Mouse (Mus musculus) adrenal gland, postnatal 14 days (tissue): ENCODE data around the gene Foxp1. TPM values are rescaled to one million over a fixed set of nuclear protein-coding genes. Genes with fewer than 3 reads are reported as not detected.
A peak's percentile ranks its signal among the peaks of the same experiment; 100 is the strongest.

ENCODE experiments used
- DNase-seq: peaks from one replicate; pipeline ENCODE4 v3.0.0; 2021; ENCODE audit warnings: mixed read lengths
- total RNA-seq: library from RNA; stranded (reverse); gene quantifications from 2 replicates; pipeline ENCODE4 v1.2.3, GENCODE M21; 2021

Foxp1 gene
- total RNA-seq, 1 experiment from 2014 or later, result 46.4 TPM

GRCm38 (mm10) chr6:99359036-99359698 lies 163.4 kb downstream of the Foxp1 start:
- peak; percentile 33 for DNase-seq

GRCm38 (mm10) chr6:99357931-99358330 lies 164.6 kb downstream of the Foxp1 start:
- no peak for DNase-seq

- no peak for DNase-seq
These were observed 168.2 kb downstream of the Foxp1 start for GRCm38 (mm10) chr6:99354338-99354737.

- DNase-seq, result no peak
These were observed 169.1 kb downstream of the Foxp1 start for GRCm38 (mm10) chr6:99353441-99353840.

- no peak for DNase-seq
These were observed 172.0 kb downstream of the Foxp1 start for GRCm38 (mm10) chr6:99350566-99350965.

GRCm38 (mm10) chr6:99350156-99350555 lies 172.4 kb downstream of the Foxp1 start:
- no peak for DNase-seq

GRCm38 (mm10) chr6:99347836-99348235 lies 174.7 kb downstream of the Foxp1 start:
- no peak for DNase-seq

GRCm38 (mm10) chr6:99344966-99345365 lies 177.6 kb downstream of the Foxp1 start:
- no peak for DNase-seq

GRCm38 (mm10) chr6:99344357-99344756 lies 178.2 kb downstream of the Foxp1 start:
- DNase-seq, result no peak

GRCm38 (mm10) chr6:99343815-99344214 lies 178.7 kb downstream of the Foxp1 start:
- no peak for DNase-seq

GRCm38 (mm10) chr6:99342416-99342815 lies 180.1 kb downstream of the Foxp1 start:
- no peak for DNase-seq

GRCm38 (mm10) chr6:99340902-99341301 lies 181.6 kb downstream of the Foxp1 start:
- DNase-seq, result no peak

- DNase-seq, result no peak
These were observed 182.4 kb downstream of the Foxp1 start for GRCm38 (mm10) chr6:99339986-99340721.

GRCm38 (mm10) chr6:99339343-99339620 lies 183.2 kb downstream of the Foxp1 start:
- DNase-seq, result no peak

- DNase-seq, result no peak
These were observed 183.8 kb downstream of the Foxp1 start for GRCm38 (mm10) chr6:99338593-99339342.

- DNase-seq, result no peak
These were observed 184.3 kb downstream of the Foxp1 start for GRCm38 (mm10) chr6:99338174-99338573.

- no peak for DNase-seq
These were observed 184.9 kb downstream of the Foxp1 start for GRCm38 (mm10) chr6:99337575-99337974.

- no peak for DNase-seq
These were observed 186.3 kb downstream of the Foxp1 start for GRCm38 (mm10) chr6:99336191-99336590.

GRCm38 (mm10) chr6:99335174-99335830 lies 187.2 kb downstream of the Foxp1 start:
- DNase-seq, result no peak

- no peak for DNase-seq
These were observed 188.3 kb downstream of the Foxp1 start for GRCm38 (mm10) chr6:99334255-99334654.

- DNase-seq, result no peak
These were observed 189.4 kb downstream of the Foxp1 start for GRCm38 (mm10) chr6:99333127-99333526.

GRCm38 (mm10) chr6:99330169-99330568 lies 192.4 kb downstream of the Foxp1 start:
- DNase-seq, result no peak

- no peak for DNase-seq
These were observed 193.9 kb downstream of the Foxp1 start for GRCm38 (mm10) chr6:99328634-99329033.
